Mouse (Mus musculus) CH12.LX (cell line): ENCODE results near the gene Lpar6. TPM values are rescaled to one million over a fixed set of nuclear protein-coding genes. Genes with fewer than 3 reads are reported as not detected.

Source experiments
- polyA plus RNA-seq: library from polyadenylated mRNA; unstranded; fragments of >175 nt; gene quantifications from 2 replicates; pipeline ENCODE4 v1.2.1, GENCODE M21; 2012; ENCODE audit warnings: low read depth; ENCODE audit not compliant: insufficient read length
- total RNA-seq, 2 experiments: library from RNA; depleted of rRNA; stranded (reverse); fragments of 300-350 nt in 1 of 2; fragments of >200 nt in 1 of 2; gene quantifications; 2 replicates each; pipeline ENCODE4 v1.2.3; 2012 to 2014

Gene Lpar6
- total and polyA plus RNA-seq, 3 experiments: 2.9 to 6.4 (median 3.2) TPM

Other genes with a start within 250 kb of the Lpar6 start
- 1.4 and 2.0 TPM in 2 replicates for gene Cysltr2, start 188.8 kb upstream of the Lpar6 start, total RNA-seq (2012; rRNA removed)
- 0.47 TPM in 1 of 2 replicates, not detected in the other for gene Cysltr2, start 188.8 kb upstream of the Lpar6 start, total RNA-seq (2014; rRNA removed)
- gene Cysltr2, start 188.8 kb upstream of the Lpar6 start, polyA plus RNA-seq: 0.61 and 0.89 TPM in 2 replicates
- gene Rcbtb2, start 114.9 kb upstream of the Lpar6 start, total RNA-seq (2012; rRNA removed): 36.9 and 40.2 TPM in 2 replicates
- 47.6 and 49.0 TPM in 2 replicates for gene Rcbtb2, start 114.9 kb upstream of the Lpar6 start, total RNA-seq (2014; rRNA removed)
- gene Rcbtb2, start 114.9 kb upstream of the Lpar6 start, polyA plus RNA-seq: 31.7 and 34.1 TPM in 2 replicates
- 10.7 and 15.2 TPM in 2 replicates for gene Rb1, start 87.9 kb downstream of the Lpar6 start, total RNA-seq (2012; rRNA removed)
- 16.7 and 19.3 TPM in 2 replicates for gene Rb1, start 87.9 kb downstream of the Lpar6 start, total RNA-seq (2014; rRNA removed)
- 13.6 TPM in 2 replicates for gene Rb1, start 87.9 kb downstream of the Lpar6 start, polyA plus RNA-seq
- gene Itm2b, start 147.4 kb downstream of the Lpar6 start, total RNA-seq (2012; rRNA removed): 191 and 305 TPM in 2 replicates
- gene Itm2b, start 147.4 kb downstream of the Lpar6 start, total RNA-seq (2014; rRNA removed): 190 and 212 TPM in 2 replicates
- gene Itm2b, start 147.4 kb downstream of the Lpar6 start, polyA plus RNA-seq: 234 and 254 TPM in 2 replicates